Mouse (Mus musculus) layer of hippocampus, adult 8-10 months (tissue): ENCODE data around the gene Diaph3. TPM values are rescaled to one million over a fixed set of nuclear protein-coding genes. Genes with fewer than 3 reads are reported as not detected.

ENCODE experiments used
- DNase-seq, 2 experiments: peaks; one replicate each; pipeline ENCODE4 v3.0.0; 2022; ENCODE audit warnings: low spot score in 2 of 2
- total RNA-seq, 4 experiments: library from RNA; stranded (reverse); gene quantifications; 2 replicates each; pipeline ENCODE4 v1.2.4; 2022

The Diaph3 gene
- 1 to 10 TPM; 4.1 to 5.8 (median 4.7) TPM for total RNA-seq

GRCm38 (mm10) chr14:87140963-87141486 is at the start of gene Diaph3:
Gene Diaph3 (minus strand): TSS chr14:87141235.
- peak; percentile 86 to 95 for DNase-seq

- no peak for DNase-seq
These were observed 49.6 kb upstream of the Diaph3 start for GRCm38 (mm10) chr14:87190685-87191084.

GRCm38 (mm10) chr14:87171577-87171976 is 30.5 kb upstream of the Diaph3 start:
- no peak for DNase-seq

- no peak for DNase-seq
These were observed 28.1 kb upstream of the Diaph3 start for GRCm38 (mm10) chr14:87169151-87169550.

GRCm38 (mm10) chr14:87155621-87156238 is 14.7 kb upstream of the Diaph3 start:
- DNase-seq: no peak

GRCm38 (mm10) chr14:87149684-87150083 is 8.6 kb upstream of the Diaph3 start:
- DNase-seq: no peak

- no peak for DNase-seq
These were observed 5.7 kb upstream of the Diaph3 start for GRCm38 (mm10) chr14:87146704-87147103.

- no peak for DNase-seq
These were observed 4.3 kb upstream of the Diaph3 start for GRCm38 (mm10) chr14:87145351-87145750.

GRCm38 (mm10) chr14:87141777-87142176 is 742 bp upstream of the Diaph3 start:
- DNase-seq: no peak

GRCm38 (mm10) chr14:87140327-87140962 is 590 bp downstream of the Diaph3 start:
- no peak for DNase-seq

GRCm38 (mm10) chr14:87126076-87126639 is 14.9 kb downstream of the Diaph3 start:
- DNase-seq: no peak

- no peak for DNase-seq
These were observed 15.5 kb downstream of the Diaph3 start for GRCm38 (mm10) chr14:87125492-87125891.

GRCm38 (mm10) chr14:87123091-87123490 is 17.9 kb downstream of the Diaph3 start:
- no peak for DNase-seq

GRCm38 (mm10) chr14:87121868-87122267 is 19.2 kb downstream of the Diaph3 start:
- DNase-seq: no peak

GRCm38 (mm10) chr14:87110634-87111033 is 30.4 kb downstream of the Diaph3 start:
- no peak for DNase-seq

- DNase-seq: no peak
These were observed 41.5 kb downstream of the Diaph3 start for GRCm38 (mm10) chr14:87099380-87100088.

GRCm38 (mm10) chr14:87098093-87098492 is 42.9 kb downstream of the Diaph3 start:
- no peak for DNase-seq

GRCm38 (mm10) chr14:87091522-87091921 is 49.5 kb downstream of the Diaph3 start:
- DNase-seq: no peak

GRCm38 (mm10) chr14:87091108-87091507 is 49.9 kb downstream of the Diaph3 start:
- DNase-seq: no peak

GRCm38 (mm10) chr14:87088928-87089327 is 52.1 kb downstream of the Diaph3 start:
- DNase-seq: no peak

- no peak for DNase-seq
These were observed 52.6 kb downstream of the Diaph3 start for GRCm38 (mm10) chr14:87088456-87088855.

- DNase-seq: no peak
These were observed 53.0 kb downstream of the Diaph3 start for GRCm38 (mm10) chr14:87087996-87088395.
